Mouse (Mus musculus) brain, embryonic 18.5 days (tissue): ENCODE data around the gene Uchl4.

Source experiments
- DNase-seq: peaks from one replicate; pipeline ENCODE4 v3.0.0-alpha.2; 2012; ENCODE audit warnings: low read depth, low spot score

Uchl4 gene

DNA sequence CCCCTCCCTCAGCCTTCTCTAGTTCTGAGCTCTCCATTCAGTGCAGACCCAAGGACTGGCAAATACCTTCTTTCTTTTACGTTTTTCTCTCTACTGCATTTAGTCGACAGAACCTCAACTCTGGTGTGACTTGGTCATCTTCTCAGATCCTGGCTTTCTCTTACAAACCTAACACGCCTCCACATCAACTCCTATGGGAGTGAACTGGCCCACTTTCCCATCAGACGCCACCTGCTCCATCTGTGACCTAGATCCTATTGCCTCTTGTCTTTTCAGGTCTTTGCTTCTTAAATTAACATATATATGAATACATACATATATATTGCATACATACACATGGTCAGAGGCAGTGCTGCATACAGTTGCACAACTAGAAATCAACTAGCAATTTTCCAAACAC is 38.8 kb downstream of the Uchl4 start:
- no peak for DNase-seq

DNA sequence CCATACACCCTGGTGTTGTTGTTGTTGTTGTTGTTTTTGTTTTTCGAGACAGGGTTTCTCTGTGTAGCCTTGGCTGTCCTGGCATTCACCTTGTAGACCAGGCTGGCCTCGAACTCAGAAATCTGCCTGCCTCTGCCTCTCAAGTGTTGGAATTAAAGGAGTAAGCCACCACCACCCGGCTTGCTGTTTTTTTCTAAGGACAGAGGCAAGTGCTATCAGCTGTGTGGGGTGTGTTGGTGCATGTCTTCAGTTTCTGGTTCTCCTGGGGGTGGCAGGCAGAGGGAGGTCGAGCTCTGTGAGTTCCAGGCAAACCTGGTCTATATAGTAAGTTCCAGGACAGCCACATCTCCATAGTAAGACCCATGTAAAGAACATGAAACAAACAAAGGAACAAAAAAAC is 39.3 kb downstream of the Uchl4 start:
- DNase-seq: no peak

DNA sequence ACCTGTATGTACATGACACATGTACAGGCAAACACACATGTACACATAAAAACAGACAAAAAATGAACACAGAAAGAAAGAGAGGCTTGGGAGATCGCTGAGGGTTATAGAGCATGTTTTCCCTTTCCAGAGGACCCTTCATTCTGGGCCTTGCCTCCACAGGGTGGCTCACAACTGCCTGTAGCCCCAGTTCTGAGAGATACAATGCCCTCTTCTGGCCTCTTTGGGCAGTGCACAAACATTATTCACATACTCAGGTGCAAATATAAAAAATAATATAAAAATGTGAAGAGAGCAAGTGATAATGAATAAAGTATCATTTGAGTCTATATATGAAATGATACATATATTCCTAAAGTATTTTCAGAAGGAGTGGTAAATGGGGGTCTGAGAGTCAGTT is 39.9 kb downstream of the Uchl4 start:
- DNase-seq: no peak

DNA sequence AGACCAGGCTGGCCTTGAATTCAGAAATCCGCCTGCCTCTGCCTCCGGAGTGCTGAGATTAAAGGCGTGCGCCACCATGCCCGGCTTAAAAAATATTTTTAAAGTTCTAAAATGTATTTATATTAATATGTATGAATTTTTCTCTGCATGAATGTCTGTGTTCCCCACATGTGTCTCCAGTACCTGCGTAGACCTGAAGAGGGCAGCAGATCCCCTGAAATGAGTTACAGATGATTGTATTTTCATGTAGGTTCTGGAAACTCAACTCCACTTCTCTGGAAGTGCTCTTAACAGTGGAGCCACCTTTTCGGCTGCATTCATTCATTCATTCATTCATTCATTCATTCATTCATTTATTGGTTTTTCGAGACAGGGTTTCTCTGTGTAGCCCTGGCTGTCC is 42.7 kb downstream of the Uchl4 start:
- DNase-seq: peak; percentile 24

DNA sequence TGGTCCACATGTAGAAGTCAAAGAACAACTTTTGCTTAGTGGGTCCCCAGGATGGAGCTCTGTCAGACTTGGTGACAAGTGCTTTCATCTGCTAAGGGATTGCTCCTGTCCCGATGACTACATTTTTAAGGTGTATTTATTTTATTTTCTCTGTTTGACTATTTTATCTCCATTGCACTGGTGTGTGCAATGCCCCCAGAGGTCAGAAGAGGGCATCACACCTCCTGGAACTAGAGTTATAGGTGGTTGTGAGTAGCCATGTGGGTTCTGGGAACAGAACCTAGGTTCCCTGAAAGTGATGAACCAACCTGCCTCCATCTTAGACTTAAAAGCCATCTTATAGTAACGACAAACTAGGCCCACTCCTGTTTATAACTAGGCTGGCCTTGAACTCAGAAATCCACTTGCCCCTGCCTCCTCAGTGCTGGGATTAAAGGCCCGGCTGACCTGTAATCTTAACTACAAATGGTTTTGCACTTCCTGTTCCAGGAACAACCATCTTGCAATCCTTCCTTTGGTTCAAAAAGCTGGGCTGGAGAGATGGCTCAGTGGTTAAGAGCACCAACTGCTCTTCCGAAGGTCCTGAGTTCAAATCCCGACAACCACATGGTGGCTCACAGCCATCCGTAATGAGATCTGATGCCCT is 43.8 kb downstream of the Uchl4 start:
- no peak for DNase-seq

DNA sequence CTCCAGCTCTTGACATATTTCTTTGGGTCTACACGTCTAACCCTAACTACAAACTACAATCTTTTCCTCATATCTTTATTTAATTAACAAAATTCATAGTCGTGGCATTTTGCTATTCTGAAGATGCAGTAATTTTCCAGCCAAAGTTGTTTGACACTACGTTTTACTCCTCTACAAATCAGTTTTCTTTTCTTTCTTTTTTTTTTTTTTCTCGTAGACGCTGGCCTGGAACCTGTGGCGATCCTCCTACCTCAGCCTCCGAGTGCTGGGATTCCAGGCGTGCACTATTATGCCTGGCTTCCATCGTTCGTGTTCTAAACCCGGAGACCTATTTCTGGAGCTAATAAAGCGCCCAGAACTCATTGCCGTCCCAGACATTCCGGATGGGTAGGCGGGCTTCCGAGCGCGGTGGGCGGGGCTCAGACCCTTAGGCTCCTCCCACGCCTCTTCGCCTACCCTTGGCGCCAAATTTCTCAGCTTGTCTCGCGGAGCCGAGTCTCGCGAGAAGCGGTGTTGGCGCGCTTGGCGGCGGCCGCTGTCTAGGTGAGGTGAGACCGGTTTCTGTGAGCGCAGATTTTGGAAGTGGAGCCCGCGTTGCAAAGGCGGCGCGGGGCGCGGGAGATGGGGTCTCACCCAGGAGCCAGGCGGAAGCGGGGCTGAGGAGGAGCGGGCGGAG is 46.2 kb downstream of the Uchl4 start, which contains the start of gene Tipin:
Gene Tipin, plus strand, starts transcription at position 477 of the 676 bp plus-strand sequence.
- peak; percentile 80 for DNase-seq

DNA sequence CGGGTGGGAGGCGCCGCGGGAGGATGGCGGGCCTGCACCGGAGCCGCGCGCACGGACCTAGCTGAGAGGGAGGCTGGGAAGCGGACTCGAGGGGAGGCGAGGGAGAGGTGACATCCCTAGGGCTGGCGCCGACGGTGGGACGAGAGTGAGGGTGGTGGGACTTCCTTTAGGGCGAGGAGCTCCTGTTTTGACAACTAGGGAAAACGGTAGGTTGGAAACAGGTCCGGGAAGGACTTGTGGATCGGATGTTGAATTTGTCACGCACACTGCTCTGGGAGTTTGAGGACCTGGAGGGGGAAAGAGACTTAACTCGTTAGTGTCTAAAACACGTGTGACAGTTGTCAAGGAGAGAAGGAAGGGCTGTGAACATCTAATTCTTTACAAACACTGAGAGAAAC is 46.8 kb downstream of the Uchl4 start:
- DNase-seq: no peak

DNA sequence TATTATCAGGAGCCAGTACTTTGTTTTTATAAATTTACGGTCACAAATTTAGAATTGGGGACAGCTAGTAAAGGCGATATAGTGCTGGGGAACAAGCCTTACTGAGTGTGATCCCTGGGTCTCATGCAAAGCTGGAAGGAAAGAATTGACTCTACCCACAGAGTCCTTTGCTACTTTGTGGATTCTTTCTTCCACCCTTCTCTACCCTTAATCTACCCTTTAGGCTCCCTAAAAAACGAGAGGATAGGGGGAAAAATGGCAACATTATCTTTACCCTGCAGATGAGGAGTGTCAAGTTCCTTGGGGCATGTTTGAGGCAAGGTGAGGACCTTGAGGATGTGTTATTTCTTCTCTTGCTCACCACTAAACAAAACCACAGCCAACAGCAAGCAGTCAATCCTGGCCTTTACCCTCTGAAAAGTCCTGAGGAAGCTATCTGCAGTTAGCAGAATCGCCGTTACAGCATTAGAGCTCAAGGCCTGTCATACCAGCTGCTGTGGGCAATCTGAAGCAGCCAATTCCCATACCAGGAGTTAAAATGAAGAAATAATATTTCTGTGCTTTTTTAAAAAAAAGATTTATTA is 47.5 kb downstream of the Uchl4 start:
- DNase-seq: no peak
